Mouse (Mus musculus): ENCODE measurements at regions not wholly inside any gene's neighbourhood (a gene's known extent, or its start where the extent isn't known, plus 50 kb on each side); places are given as distances from the start of the nearest gene placed in this dataset.

DNA sequence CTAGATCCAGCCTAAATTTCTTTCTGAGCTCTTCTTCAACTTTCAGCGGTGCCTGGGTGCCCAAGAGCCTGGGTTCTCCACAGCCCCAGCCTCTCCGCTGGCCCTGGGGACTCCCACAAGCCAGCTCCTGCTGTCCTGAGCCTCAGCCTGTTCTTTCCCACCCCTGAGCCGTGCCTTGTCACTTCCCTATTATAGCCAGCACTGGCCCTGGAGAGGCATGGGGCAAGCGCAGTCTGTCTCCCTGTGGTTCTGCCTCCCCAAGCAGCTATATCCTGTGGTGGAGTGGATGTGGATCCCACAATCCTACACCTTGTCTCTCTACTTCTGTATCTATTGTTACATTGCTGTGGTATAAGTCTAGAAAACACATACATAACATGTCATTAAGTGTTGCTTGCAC, 128.6 kb upstream of the Hgf start:
- ATAC-seq (replicated peaks; ENCODE audit: low FRiP score, poor library complexity, severe bottlenecking): no peak

DNA sequence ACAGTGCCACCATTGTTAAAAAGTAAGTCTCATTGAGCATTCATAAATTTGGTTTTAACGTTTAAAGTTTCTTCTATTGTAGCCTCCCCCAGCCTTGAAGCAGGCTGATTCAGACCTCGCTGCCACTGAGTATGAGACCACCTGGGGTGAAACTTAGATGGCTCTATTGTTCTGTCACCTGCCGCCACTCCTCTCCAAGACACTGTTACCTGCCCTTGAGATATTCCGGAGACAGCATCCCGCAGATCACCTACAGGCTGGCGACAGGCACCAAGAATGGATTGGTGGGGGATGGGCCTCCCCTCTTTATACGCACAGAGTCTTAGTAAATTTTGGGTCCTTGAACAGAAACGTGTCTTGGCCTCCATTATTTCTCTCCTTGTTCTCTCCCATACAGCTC, 128.0 kb upstream of the Hgf start:
- ATAC-seq (replicated peaks; ENCODE audit: low FRiP score, poor library complexity, severe bottlenecking): no peak

DNA sequence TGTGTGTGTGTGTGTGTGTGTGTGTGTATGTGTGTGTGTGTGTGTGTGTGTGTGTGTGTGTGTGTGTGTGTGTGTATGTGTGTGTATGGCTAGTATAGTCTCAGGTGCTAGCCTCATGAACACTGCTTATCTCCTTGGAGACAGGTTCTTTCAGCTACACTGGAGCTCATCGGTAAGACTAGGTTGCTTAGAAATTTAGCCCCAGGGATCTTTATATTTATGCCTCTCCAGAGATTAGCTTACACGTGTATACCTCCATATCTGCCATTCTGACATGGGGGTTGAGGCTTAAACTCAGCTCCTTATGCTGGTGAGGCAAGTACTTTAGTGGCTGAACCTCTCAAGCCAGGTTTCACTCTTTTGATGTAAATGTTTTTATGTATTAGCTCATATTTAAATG, 127.0 kb upstream of the Hgf start:
- no peak for ATAC-seq (replicated peaks; ENCODE audit: low FRiP score, poor library complexity, severe bottlenecking)

DNA sequence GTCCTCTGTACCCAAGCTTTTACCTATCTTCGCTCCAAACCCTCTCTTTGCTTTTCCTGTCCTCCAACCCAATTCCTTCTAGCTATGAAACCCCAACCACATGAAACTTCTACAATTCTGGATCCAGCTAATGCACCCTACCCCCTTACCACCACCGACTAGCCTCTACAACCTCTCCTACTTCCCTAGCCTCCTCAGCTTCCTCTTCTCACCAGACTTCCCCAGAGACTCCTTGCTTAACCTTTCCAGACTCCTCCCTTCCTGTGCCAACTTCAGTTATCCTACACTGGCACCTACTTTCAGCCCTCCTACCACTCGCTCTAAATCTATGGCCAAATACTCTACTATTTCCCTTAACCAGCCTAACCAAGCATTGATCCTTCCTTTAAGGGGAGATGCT, 118.7 kb upstream of the Hgf start:
- ATAC-seq (replicated peaks; ENCODE audit: low FRiP score, poor library complexity, severe bottlenecking): no peak

DNA sequence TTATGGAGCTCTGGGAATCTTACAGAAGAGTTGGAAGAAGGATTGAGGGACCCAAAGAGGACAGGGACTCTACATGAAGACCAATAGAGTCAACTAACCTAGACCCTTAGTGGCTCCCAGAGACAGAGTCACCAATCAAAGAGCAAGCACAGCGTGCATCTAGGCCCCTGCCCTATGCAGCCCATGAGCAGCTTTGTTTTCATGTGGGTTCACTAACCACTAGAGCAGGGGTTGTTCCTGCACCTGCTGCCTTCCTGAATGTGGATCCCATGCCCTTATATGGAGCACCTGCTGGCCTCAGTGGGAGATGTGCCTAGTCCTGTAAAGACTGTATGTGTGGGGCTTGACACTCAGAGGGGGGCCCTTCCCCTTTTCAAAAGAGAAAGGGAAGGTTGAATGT, 108.2 kb upstream of the Hgf start:
- ATAC-seq (replicated peaks; ENCODE audit: low FRiP score, poor library complexity, severe bottlenecking): no peak

DNA sequence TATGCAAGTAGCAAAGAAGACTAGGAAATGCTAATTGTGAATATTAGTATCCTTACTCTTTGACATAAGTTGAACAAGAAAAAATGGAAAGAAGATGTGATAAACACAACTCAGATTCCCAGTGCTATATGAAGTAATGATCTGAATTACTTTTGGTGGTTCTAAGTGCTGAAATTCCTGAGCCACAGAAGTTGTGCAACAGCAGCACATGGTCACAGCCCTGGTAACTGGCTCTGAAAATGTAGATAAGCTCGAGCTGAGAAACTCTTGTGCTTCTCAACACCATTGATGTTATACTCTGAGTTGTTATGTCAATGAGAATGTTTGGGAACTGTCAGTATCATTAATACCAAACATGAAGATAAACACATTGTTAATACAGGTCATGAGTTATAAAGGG, 106.3 kb upstream of the Hgf start:
- no peak for ATAC-seq (replicated peaks; ENCODE audit: low FRiP score, poor library complexity, severe bottlenecking)

DNA sequence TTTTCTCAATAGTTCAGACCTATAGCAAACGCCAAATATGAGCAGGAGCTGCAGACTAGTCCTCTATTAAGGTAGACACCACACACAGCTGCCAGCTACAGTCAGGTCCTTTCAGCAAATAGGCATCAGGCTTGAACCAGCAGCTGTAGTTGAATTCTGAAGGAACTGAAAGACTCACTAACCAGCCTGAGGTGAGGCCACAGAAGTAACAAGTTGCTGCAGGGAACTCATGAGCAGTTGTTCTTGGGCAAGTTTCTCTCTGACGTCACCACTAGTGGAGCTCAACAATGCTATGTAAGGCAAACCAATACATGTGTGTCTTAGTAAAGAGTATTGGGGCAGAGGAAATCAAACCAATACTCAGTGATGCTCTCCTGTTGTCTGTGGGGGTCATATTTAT, 91.5 kb upstream of the Hgf start:
- no peak for ATAC-seq (replicated peaks; ENCODE audit: low FRiP score, poor library complexity, severe bottlenecking)

DNA sequence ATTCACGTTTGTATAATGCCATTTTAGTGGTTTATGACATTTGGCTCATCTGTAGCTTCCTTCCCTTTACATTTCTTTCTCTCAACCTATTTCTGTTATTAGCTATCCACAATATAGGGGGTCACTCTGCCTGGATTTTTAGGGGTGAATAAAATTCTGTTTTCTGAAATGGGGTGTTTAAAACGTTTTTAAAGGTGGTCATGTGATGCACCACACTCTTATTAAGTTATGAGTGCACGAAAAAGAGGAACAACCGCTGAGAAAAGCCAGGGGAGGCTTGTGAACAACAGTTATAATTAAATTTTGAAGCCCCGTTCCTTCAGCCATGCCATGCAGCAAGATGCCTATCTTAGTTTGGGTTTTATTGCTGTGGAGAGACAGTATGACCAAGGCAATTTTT, 87.0 kb upstream of the Hgf start:
- no peak for ATAC-seq (replicated peaks; ENCODE audit: low FRiP score, poor library complexity, severe bottlenecking)

DNA sequence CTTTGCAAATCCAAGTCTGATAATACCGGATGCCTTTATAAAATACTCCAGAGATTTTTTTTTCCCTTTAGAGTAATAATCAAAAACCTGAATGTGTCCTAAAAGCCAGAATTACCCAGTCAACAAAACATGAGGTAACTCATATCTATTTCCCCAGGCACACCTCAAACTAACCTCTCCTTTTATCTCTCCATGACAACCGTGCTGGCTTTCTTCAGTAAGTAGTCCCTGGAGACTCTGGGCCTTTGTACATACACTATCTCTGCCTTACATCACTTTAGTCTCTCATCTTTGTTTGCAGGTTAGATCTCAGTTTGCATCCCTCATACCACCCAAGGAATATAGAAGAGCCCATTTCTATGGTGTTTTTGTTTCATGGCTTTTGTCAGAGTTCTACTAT, 84.7 kb upstream of the Hgf start:
- ATAC-seq (replicated peaks; ENCODE audit: low FRiP score, poor library complexity, severe bottlenecking): no peak

DNA sequence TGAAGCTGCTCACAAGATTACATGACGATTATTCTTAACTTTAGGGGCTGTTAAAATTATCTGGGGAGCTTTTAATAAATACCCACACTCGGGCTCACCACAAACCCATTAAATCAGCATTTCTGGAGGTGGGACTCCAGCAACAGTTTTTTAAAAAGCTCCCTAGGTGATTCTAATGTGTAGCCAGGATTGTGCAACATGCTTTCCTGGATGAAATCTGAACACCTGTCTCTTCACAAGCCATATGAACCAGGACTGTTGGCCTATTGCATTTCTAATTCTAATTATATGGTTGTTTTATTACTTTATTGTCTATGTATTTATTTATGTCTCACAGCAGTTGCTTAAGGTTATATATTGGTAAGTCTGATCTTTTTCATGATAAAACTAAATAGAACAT, 84.1 kb upstream of the Hgf start:
- ATAC-seq (replicated peaks; ENCODE audit: low FRiP score, poor library complexity, severe bottlenecking): no peak

DNA sequence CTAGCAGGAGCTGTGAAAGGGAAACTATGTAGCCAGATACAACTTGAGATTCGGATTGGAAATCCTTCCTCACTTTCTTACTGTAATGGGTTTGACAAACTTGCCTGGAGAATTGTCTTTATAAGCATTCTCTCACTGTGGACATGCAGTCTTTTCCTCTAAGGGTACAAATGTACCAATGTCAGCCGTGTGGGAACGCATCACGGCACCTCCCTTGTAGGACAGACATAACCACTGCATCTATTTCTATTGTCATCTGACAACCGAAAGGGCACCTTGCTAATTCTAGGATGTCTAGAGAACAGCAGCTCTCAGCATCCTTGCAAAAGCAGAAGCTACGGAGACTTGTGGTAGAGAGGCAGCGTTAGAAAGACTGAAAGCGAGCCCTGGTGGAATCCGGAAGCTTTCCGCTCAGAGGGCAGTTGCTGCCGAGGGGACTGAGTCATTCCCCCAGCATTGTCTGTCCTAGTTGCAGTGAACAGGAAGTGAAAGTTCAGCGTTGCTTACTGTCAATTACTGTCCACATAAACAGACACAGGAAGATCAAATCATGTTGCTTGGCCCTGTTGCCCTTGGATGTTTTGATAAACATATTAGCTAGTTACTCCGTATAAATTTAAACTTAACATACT, 83.5 kb upstream of the Hgf start:
- peak; percentile 47; the same call in 1 of the 2 replicates for ATAC-seq (replicated peaks; ENCODE audit: low FRiP score, poor library complexity, severe bottlenecking)

DNA sequence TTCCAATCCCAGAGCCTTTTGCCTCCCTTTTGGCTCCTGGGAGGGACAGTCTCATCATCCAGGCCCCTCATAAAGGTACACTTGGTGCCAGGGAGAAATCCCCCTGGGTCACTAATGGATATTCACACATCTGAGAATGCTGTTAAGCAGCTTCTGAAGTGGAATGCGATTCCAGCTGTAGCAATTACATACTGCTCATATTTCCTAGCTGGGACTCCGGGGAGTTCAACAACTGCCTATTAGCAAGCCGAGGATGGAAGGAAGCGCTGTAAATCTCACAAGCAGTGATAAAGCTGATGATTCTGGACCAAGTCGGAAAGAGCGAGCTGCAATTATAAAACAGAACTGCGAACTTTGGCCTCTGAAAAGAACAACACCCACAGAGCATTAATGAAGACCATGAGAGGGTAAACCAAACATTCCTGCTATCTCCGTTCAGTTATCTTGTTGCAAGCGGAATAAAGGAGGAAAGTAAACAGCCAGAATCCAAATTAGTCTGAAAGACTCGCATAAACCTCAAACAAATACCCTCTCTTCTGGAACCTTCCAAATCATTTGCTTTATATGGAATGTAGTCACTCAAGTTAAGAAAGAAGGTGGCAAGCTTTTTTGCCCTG, 82.8 kb upstream of the Hgf start:
- ATAC-seq (replicated peaks; ENCODE audit: low FRiP score, poor library complexity, severe bottlenecking): no peak

DNA sequence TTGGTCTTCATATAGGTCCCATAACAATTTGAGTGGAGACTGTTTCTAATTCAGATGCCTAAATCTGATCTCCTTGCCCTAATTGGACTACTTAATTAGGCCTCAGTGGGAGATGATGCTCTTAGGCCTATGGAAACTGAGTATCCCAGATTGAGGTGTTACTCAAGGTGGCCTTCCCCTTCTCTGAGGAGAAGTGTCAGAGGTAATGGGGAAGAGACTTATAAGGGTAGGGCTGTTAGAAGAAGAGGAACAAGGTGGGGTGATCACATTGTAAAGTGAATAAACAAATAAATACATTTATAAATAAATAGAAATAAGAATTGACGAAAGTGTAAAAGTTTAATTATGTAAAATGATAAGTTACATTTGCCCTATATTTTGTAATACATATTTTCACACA, 65.3 kb upstream of the Hgf start:
- no peak for ATAC-seq (replicated peaks; ENCODE audit: low FRiP score, poor library complexity, severe bottlenecking)

DNA sequence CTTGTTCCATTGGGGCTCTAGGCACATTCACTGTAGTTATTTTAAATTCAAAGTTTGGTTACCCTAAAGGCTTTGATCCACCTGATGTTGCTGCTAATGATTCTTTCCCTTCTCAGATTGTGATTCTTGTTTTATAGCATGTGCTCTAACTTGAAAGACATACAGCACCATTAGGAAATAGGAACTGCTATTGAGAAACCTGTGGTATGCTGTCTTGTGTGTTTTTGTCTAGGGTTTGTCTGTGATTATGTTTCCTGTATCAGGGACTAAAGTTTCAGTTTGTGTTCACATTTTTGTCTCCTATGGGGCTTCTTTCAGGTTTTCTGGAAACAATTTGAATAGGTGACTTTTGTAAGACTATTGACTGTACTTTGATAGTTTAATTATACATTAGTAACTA, 63.5 kb upstream of the Hgf start:
- no peak for ATAC-seq (replicated peaks; ENCODE audit: low FRiP score, poor library complexity, severe bottlenecking)

DNA sequence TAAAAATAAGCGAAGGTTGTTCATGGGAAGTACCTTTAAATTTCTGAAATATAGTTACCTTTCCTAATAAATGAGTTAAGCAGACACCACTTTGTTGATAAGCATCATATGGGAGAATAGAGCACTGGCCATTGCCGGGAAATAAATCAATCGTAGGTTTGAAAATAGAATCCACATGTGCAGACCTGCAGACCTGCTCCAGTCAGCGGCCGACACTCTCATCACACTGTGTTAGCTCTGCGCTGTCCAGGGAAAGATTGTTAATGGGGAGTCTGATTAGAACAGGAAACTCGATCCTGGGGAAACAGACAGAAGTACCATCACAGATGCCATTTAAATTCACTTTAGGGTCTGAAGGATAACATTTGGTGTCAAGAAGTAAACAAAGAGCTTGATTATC, 53.4 kb upstream of the Hgf start:
- no peak for ATAC-seq (replicated peaks; ENCODE audit: low FRiP score, poor library complexity, severe bottlenecking)
